Mouse (Mus musculus): ENCODE measurements around the gene Sptbn4. TPM values are rescaled to one million over a fixed set of nuclear protein-coding genes. Genes with fewer than 3 reads are reported as not detected.

Gene Sptbn4
- polyA plus RNA-seq, 1 experiment, result 0.09 TPM

- no peak for DNase-seq
- WGBS, result 17% methylated on average over 26 of the region's 26 CpGs
- no peaks in the 10 kb centered on the region for H3K36me3 ChIP-seq (ENCODE audit: control insufficient read depth, insufficient read depth, low read length)
- TF ChIP-seq CTCF (conservative IDR thresholded peaks at IDR 0.05; ENCODE audit: insufficient read depth, insufficient read length, low read depth, low read length) (peak; percentile 59), POLR2A (IDR thresholded peaks at IDR 0.05; ENCODE audit: low read depth, low read length) (no peak)
- no peak overlapping the region for H3K27ac ChIP-seq (ENCODE audit: insufficient read depth, low read depth, low read length)
- H3K27me3 ChIP-seq (replicated peaks; ENCODE audit: control insufficient read depth, insufficient read depth, low read length), result no peaks in the 10 kb centered on the region
- H3K4me3 ChIP-seq (ENCODE audit: insufficient read depth, low read depth, low read length), result no peak overlapping the region
- H3K4me1 ChIP-seq (ENCODE audit: control insufficient read depth, insufficient read depth, low read length), result no peaks in the 10 kb centered on the region
Observed at GRCm38 (mm10) chr7:27397048-27397949, 50.2 kb downstream of the Sptbn4 start.

DNA sequence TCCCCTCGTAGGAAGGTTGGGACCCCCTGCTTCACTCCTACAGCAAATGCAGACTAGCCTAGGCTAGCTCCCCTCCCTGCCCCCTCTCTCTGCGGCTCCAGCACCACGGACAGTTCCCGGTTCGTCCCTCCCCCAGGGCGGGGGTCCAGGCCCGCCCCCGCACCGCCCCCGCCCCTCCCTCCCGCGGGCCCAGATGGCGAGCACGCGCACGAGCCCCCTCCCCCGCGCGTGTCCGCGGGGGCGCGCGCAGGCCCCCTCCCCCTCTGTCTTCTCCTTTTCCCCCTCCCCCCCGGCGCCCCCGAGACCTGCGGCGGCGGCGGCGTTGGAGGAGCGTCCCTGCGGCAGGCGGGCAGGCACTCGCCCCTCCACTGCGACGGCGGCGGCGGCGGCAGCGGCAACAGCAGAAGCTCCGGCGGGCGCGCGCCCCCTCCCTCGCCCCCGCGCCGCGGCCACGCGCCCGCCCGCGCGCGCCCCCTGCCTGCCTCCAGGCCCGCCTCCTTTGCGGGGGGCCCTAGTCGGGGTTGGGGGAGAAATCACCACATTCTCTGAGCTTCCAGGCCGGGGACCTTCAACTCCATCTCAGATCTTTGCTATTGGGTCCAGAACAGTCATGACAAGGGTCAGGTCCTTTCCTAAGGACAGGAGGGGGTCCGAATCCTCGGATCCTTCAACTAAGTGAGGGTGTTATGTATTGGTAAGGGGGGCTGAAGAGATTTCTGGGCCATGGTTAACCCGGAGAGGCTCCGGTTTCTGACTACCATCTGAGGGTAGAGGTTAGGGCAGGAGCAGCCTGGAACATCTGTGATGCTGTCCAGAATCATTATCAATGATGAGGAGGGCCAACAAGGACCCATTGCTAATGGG, 51.1 kb downstream of the Sptbn4 start:
- WGBS, result 2% methylated on average over 61 of the region's 68 CpGs
- no peak for TF ChIP-seq CTCF (conservative IDR thresholded peaks at IDR 0.05; ENCODE audit: insufficient read depth, insufficient read length, low read depth, low read length)
- no peak for TF ChIP-seq POLR2A (IDR thresholded peaks at IDR 0.05; ENCODE audit: low read depth, low read length)
- no peak overlapping the region for H3K27ac ChIP-seq (ENCODE audit: insufficient read depth, low read depth, low read length)
- no peaks in the 10 kb centered on the region for H3K4me1 ChIP-seq (ENCODE audit: control insufficient read depth, insufficient read depth, low read length)
- H3K36me3 ChIP-seq (ENCODE audit: control insufficient read depth, insufficient read depth, low read length), result no peaks in the 10 kb centered on the region
- H3K4me3 ChIP-seq (ENCODE audit: insufficient read depth, low read depth, low read length), result no peak overlapping the region
- no peaks in the 10 kb centered on the region for H3K27me3 ChIP-seq (replicated peaks; ENCODE audit: control insufficient read depth, insufficient read depth, low read length)
- DNase-seq, result no peak

DNA sequence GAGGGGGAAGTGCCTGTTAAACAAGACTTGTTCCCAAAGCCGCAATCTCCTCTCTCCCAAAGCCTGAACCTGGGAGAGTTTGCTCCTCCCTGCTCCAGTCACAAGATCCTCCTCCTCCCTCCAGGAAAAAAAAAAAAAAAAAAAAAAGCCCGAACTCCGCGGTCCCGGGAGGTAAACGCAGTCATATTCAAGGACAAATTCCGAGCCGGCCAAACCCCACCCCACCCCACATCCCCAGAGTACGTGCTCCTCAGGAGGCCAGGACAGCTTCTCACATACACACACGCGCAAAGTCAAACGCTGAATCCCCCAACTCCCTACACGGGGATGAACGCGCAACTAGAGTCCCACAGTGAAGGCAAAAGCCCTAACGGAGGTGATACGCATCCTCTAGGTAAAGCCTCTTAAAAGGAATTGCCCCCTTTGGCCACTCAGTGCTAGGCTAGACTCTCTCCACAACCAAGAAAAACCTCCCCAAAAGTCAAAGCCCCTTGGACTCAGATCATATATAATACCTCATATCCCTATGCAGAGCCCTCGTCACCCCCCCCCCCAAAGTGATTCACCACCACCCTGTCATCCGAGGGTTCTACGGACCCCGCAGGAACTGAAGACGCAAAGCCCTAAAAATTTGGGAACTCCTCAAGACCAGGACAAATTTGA, 51.8 kb downstream of the Sptbn4 start:
- Histone ChIP-seq H3K27me3 (replicated peaks; ENCODE audit: control insufficient read depth, insufficient read depth, low read length) (no peaks in the 10 kb centered on the region), H3K4me1 (ENCODE audit: control insufficient read depth, insufficient read depth, low read length) (no peaks in the 10 kb centered on the region), H3K27ac (ENCODE audit: insufficient read depth, low read depth, low read length) (no peak overlapping the region), H3K36me3 (ENCODE audit: control insufficient read depth, insufficient read depth, low read length) (no peaks in the 10 kb centered on the region), H3K4me3 (ENCODE audit: insufficient read depth, low read depth, low read length) (no peak overlapping the region)
- 1% methylated on average over 22 of the region's 22 CpGs for WGBS
- no peak for DNase-seq
- TF ChIP-seq POLR2A (IDR thresholded peaks at IDR 0.05; ENCODE audit: low read depth, low read length), result no peak

- Histone ChIP-seq H3K27ac (ENCODE audit: insufficient read depth, low read depth, low read length) (no peak overlapping the region), H3K27me3 (replicated peaks; ENCODE audit: control insufficient read depth, insufficient read depth, low read length) (no peaks in the 10 kb centered on the region), H3K4me1 (ENCODE audit: control insufficient read depth, insufficient read depth, low read length) (no peaks in the 10 kb centered on the region), H3K36me3 (ENCODE audit: control insufficient read depth, insufficient read depth, low read length) (no peaks in the 10 kb centered on the region), H3K4me3 (ENCODE audit: insufficient read depth, low read depth, low read length) (no peak overlapping the region)
- WGBS, result 38% methylated on average over 16 of the region's 16 CpGs
- DNase-seq, result no peak
- TF ChIP-seq POLR2A (IDR thresholded peaks at IDR 0.05; ENCODE audit: low read depth, low read length) (no peak), CTCF (conservative IDR thresholded peaks at IDR 0.05; ENCODE audit: insufficient read depth, insufficient read length, low read depth, low read length) (no peak)
Observed at GRCm38 (mm10) chr7:27391416-27391815, 56.1 kb downstream of the Sptbn4 start.

- 58% methylated on average over 6 of the region's 6 CpGs for WGBS
- H3K4me1 ChIP-seq (ENCODE audit: control insufficient read depth, insufficient read depth, low read length), result no peaks in the 10 kb centered on the region
- TF ChIP-seq CTCF (conservative IDR thresholded peaks at IDR 0.05; ENCODE audit: insufficient read depth, insufficient read length, low read depth, low read length) (no peak), POLR2A (IDR thresholded peaks at IDR 0.05; ENCODE audit: low read depth, low read length) (no peak)
Observed at GRCm38 (mm10) chr7:27389213-27389612, 58.3 kb downstream of the Sptbn4 start.

DNA sequence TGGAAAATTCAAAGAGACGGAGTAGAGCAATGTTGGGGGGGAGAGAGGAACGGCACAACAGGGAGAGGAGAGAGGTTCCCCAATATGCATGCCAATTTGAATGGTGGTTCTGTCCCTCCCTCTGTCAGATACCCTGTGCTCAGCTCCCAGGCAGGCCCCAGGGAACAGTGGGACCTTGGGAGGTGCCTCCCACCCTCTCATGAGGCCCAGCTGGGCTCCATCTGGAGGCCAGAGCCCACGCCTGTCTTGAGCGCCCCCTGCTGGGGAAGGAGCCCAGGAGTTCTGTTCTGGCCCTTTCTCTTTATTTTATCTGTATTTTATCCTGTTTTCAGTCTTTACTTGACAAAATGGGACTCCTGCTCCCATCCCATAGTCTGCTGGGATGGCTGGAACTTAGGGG, 62.8 kb downstream of the Sptbn4 start:
- no peaks in the 10 kb centered on the region for H3K4me1 ChIP-seq (ENCODE audit: control insufficient read depth, insufficient read depth, low read length)
- no peak overlapping the region for H3K27ac ChIP-seq (ENCODE audit: insufficient read depth, low read depth, low read length)
- no peaks in the 10 kb centered on the region for H3K36me3 ChIP-seq (ENCODE audit: control insufficient read depth, insufficient read depth, low read length)
- 36% methylated on average over 4 of the region's 4 CpGs for WGBS
- H3K27me3 ChIP-seq (replicated peaks; ENCODE audit: control insufficient read depth, insufficient read depth, low read length), result no peaks in the 10 kb centered on the region
- no peak overlapping the region for H3K4me3 ChIP-seq (ENCODE audit: insufficient read depth, low read depth, low read length)
- peak; percentile 53 for DNase-seq
- peak; percentile 74 for TF ChIP-seq CTCF (conservative IDR thresholded peaks at IDR 0.05; ENCODE audit: insufficient read depth, insufficient read length, low read depth, low read length)
- TF ChIP-seq POLR2A (IDR thresholded peaks at IDR 0.05; ENCODE audit: low read depth, low read length), result no peak

More at GRCm38 (mm10) chr7:27389213-27389612, 58.3 kb downstream of the Sptbn4 start:
- Histone ChIP-seq H3K27me3 (replicated peaks; ENCODE audit: control insufficient read depth, insufficient read depth, low read length) (no peaks in the 10 kb centered on the region), H3K36me3 (ENCODE audit: control insufficient read depth, insufficient read depth, low read length) (no peaks in the 10 kb centered on the region), H3K4me3 (ENCODE audit: insufficient read depth, low read depth, low read length) (no peak overlapping the region), H3K27ac (ENCODE audit: insufficient read depth, low read depth, low read length) (no peak overlapping the region)
- no peak for DNase-seq
